Mouse (Mus musculus) erythroblast, embryonic 14.5 days (primary cell): ENCODE measurements at regions not wholly inside any gene's neighbourhood (a gene's known extent, or its start where the extent isn't known, plus 50 kb on each side); places are given as distances from the start of the nearest gene placed in this dataset.

Source experiments
- GATA1 ChIP-seq: IDR thresholded peaks from 2 replicates; pipeline ENCODE4 v1.6.1; 2012; ENCODE audit warnings: low read length, inconsistent platforms, mixed read lengths
- TAL1 ChIP-seq: IDR thresholded peaks from 3 replicates; pipeline ENCODE4 v1.6.1; 2012; ENCODE audit warnings: low read length, inconsistent platforms, mixed read lengths

- TF ChIP-seq GATA1: no peak
- no peak for TF ChIP-seq TAL1
These were observed 167.5 kb upstream of the Gm3448 start for GRCm38 (mm10) chr17:15208808-15209173.
